Mouse (Mus musculus): Measurements from ENCODE around the gene Mgp. TPM values are rescaled to one million over a fixed set of nuclear protein-coding genes. Genes with fewer than 3 reads are reported as not detected.

The Mgp gene
- polyA plus RNA-seq, 1 experiment from 2014 or later: 225 TPM

DNA sequence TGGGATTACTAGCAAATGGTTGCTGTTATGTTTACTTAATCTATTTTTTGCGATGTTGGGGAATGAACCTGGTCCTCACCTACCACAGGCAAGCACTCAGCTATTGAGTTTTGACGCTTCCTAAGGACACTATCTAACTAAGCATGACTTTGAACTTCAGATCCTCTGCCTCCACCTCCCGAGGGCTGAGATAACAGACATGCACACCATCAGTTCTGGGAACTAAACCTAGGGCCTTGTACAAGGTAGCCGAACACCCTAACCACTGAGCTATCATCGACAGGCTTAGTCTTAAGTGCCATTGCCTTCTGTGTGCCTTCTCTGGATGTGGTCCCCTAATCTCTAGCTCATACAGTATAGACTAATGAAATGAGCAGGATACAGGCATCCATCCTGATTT lies 10.3 kb downstream of the Mgp start:
- H3K36me3 ChIP-seq: no peaks in the 10 kb centered on the region
- H3K9me3 ChIP-seq: no peaks in the 10 kb centered on the region
- 85% methylated on average over 5 of the region's 5 CpGs for WGBS
- H3K4me1 ChIP-seq: peaks cover 8% of the 10 kb centered on the region
- no peak overlapping the region for H3K4me2 ChIP-seq
- no peak for ATAC-seq (ENCODE audit: insufficient read depth, low FRiP score, low read depth)
- H3K27me3 ChIP-seq (replicated peaks): no peaks in the 10 kb centered on the region
- H3K4me3 ChIP-seq (replicated peaks): no peak overlapping the region
- no peak overlapping the region for H3K27ac ChIP-seq
- H3K9ac ChIP-seq: no peak overlapping the region

DNA sequence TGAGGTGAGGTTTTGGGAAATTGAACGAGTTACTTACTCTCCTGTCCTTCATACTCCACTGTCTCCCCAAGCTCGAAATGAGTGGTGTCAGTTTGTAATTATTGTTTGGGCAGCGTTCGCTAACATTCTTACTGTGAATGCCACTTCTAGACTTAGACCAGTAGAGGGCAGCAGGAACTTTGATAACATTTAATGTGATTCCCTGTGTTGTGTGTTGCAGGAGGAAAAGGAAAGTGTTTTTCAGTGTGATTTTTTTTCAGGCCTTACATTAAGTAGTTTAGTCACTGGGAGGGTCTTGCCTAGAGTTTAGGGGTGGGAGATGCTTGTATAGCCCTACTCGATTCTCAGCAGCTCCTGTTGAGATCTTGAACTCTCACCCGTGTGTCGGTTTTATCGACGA lies 14.6 kb downstream of the Mgp start:
- Histone ChIP-seq H3K27ac (0 out of 2 replicates have a peak overlapping the region, but pooled peaks have one; percentile 26), H3K9me3 (no peaks in the 10 kb centered on the region), H3K27me3 (replicated peaks) (no peaks in the 10 kb centered on the region), H3K36me3 (no peaks in the 10 kb centered on the region), H3K4me3 (replicated peaks) (no peak overlapping the region), H3K4me2 (no peak overlapping the region), H3K4me1 (peaks cover 14% of the 10 kb centered on the region), H3K9ac (no peak overlapping the region)
- 34% methylated on average over 9 of the region's 9 CpGs for WGBS
- ATAC-seq (ENCODE audit: insufficient read depth, low FRiP score, low read depth): no peak

DNA sequence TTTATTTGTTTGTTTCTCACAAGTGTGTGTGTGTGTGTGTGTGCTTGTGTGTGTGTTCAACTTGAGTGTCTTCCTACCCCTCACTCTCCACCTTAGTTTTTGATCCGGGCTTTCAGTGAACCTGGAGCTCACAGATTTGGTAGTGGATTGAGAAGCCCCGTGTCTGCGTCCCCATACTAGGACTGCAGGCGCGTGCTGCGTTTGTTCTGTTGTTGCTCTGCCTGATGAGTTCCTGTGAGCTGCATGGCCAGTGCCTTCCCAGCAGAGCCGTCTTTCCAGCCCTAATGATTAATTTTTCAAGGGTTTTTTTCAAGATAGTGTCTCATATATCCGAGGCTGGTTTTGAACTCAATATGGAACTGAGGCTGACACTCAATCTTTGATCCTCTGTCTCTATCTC lies 17.2 kb downstream of the Mgp start:
- Histone ChIP-seq H3K9ac (no peak overlapping the region), H3K36me3 (no peaks in the 10 kb centered on the region), H3K27me3 (replicated peaks) (no peaks in the 10 kb centered on the region), H3K4me2 (no peak overlapping the region), H3K9me3 (no peaks in the 10 kb centered on the region), H3K4me1 (peaks cover 18% of the 10 kb centered on the region), H3K27ac (0 out of 2 replicates have a peak overlapping the region, but pooled peaks have one; percentile 84), H3K4me3 (replicated peaks) (no peak overlapping the region)
- ATAC-seq (ENCODE audit: insufficient read depth, low FRiP score, low read depth): no peak
- 55% methylated on average over 8 of the region's 8 CpGs for WGBS

DNA sequence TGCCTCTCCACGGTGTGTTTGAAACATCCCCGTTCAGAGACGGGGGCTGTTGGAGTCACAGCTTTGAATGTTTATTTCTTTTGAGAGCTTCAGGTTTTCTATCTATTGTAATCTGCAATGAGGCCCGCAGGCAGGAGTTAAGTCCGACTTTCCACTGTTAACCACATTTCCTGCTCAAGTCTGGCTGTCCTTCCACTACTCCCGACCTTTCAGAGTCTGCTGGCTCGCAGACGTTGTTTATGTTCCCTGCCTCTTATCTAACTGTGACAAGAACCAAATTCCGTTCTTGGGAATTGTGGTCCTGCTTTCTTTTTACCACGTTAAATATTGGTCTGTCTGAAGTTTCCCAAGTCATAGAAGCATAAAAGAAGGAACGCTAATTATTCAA lies 17.8 kb downstream of the Mgp start:
- no peaks in the 10 kb centered on the region for H3K36me3 ChIP-seq
- H3K4me2 ChIP-seq: peak overlapping the region; percentile 45
- H3K27me3 ChIP-seq (replicated peaks): no peaks in the 10 kb centered on the region
- H3K9me3 ChIP-seq: no peaks in the 10 kb centered on the region
- no peak overlapping the region for H3K9ac ChIP-seq
- 8% methylated on average over 11 of the region's 11 CpGs for WGBS
- H3K4me1 ChIP-seq: peaks cover 18% of the 10 kb centered on the region
- H3K27ac ChIP-seq: peak overlapping the region; percentile 84
- ATAC-seq (ENCODE audit: insufficient read depth, low FRiP score, low read depth): peak; percentile 54; the same call in 1 of the 2 replicates
- peak overlapping the region; percentile 24; the same call in 1 of the 2 replicates for H3K4me3 ChIP-seq (replicated peaks)

DNA sequence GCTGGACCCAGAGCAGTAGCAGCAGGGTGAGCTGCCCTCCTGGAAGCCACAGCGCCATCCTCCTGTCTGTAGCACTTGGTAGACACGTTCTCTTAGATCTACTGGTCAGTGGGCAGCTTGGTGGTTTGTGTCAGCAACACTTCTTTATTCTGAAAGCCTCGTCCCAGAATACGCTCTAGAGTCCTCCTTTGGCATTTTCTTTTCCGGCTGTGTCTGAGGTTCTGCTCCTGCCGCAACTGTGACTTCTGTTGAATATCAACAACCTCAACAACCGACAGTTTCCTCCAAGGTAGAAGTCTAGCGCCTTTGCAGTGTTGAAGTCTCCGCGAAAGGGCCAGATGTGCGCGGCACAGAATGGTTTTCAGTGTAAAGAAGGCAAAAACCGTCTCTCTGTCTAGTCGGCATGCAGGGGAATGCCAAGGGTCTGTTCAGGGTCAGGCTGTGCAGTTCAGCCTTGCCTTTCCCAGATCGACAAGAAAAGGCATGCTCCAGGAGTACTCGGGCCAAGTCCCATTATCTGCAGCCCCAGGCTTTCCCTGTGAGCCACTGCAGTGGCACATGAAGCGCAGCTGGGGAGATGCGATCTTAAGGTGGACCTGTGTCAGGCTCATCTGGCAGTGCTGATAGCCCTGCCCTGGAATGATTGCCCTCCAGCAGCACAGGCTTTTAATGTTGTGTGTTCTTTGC lies 18.3 kb downstream of the Mgp start, which contains the start of gene Art4:
Gene Art4, minus strand, starts transcription at position 548 of the 687 bp plus-strand sequence.
- Histone ChIP-seq H3K9ac (no peak within 1 kb of the TSS), H3K36me3 (no peaks in the 10 kb centered on the region), H3K4me1 (peaks cover 18% of the 10 kb centered on the region), H3K27ac (peak within 1 kb of the TSS; percentile 84), H3K4me2 (peak within 1 kb of the TSS; percentile 45), H3K4me3 (replicated peaks) (peak within 1 kb of the TSS; percentile 24), H3K9me3 (no peaks in the 10 kb centered on the region), H3K27me3 (replicated peaks) (no peaks in the 10 kb centered on the region)
- ATAC-seq (ENCODE audit: insufficient read depth, low FRiP score, low read depth): peak; percentile 96
- 37% methylated on average over 18 of the region's 18 CpGs for WGBS

DNA sequence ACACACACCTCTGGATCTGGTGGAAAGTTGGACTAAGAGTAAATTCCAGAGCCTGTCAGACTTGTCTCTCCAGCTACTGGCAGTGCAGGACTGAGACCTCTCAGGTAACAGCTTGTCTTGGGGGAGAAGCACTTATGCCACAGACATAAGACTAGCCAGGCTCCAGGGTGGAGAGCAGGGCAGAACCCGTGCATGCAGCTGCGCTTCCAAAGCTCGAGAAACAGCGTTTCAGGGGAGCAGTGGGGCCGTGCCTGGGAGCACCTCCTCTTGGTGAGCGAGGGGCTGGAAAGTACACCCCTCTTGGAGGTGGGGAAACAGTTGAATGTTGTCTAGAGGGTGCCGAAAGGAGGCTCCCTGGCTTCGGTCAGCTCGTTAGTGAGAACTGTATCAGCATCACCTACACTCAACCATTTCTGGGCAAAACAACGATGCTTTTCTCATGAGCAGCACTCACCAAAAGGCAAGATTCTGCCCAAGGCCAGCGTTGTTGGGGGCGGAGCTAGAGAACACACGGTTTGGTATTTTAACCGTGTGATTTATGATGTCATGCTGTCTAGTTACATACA lies 19.5 kb downstream of the Mgp start:
- WGBS: 37% methylated on average over 14 of the region's 14 CpGs
- Histone ChIP-seq H3K9me3 (no peaks in the 10 kb centered on the region), H3K9ac (0 out of 2 replicates have a peak overlapping the region, but pooled peaks have one; percentile 7), H3K27ac (peak overlapping the region; percentile 88), H3K4me1 (peaks cover 18% of the 10 kb centered on the region), H3K4me3 (replicated peaks) (peak overlapping the region; percentile 30), H3K27me3 (replicated peaks) (no peaks in the 10 kb centered on the region), H3K4me2 (peak overlapping the region; percentile 38), H3K36me3 (no peaks in the 10 kb centered on the region)
- peak; percentile 6; the same call in 1 of the 2 replicates for ATAC-seq (ENCODE audit: insufficient read depth, low FRiP score, low read depth)

DNA sequence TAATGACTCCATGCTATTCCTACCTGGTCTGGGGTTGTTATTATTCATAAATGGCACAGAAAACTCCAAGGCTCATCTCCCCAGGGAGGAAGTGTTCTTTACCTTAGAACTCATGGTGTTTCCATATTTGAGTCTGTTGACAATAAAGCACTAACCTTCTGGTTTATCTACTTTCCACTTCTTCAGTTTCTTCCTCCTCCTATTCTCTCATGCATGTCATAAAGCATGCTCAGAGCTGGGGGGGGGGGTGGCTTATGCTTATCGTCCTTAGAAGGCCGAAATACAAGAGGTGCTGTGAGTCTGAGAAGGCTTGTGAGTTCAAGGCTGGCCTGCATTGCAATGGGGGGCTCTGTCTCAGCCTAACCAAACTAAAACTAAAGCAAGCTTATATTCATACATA lies 20.4 kb downstream of the Mgp start:
- H3K9ac ChIP-seq: no peak overlapping the region
- H3K4me3 ChIP-seq (replicated peaks): no peak overlapping the region
- WGBS: 71% methylated on average over 2 of the region's 2 CpGs
- no peak overlapping the region for H3K4me2 ChIP-seq
- peak overlapping the region; percentile 88 for H3K27ac ChIP-seq
- no peaks in the 10 kb centered on the region for H3K9me3 ChIP-seq
- no peaks in the 10 kb centered on the region for H3K36me3 ChIP-seq
- no peak for ATAC-seq (ENCODE audit: insufficient read depth, low FRiP score, low read depth)
- H3K4me1 ChIP-seq: peaks cover 18% of the 10 kb centered on the region
- H3K27me3 ChIP-seq (replicated peaks): no peaks in the 10 kb centered on the region

DNA sequence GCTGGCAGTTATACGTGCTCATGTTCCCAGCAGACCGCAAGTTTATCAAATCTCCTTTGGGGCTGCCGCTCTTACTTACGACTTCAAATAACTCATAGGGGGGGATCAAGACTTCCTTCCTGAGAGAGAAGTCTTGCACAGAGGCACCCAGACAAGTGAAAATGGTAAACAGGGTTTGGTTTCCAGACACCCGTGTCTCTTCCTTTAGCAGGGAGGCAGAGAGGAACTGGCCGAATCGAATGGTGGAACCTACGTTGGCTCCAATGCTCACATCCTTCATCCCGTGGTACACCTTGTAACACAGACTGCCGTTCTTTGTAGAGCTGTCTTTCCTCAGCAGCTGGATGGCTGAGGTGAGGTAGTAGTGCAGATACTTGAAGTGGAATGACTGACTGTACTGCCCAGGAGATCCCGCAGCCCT lies 21.3 kb downstream of the Mgp start:
- Histone ChIP-seq H3K27me3 (replicated peaks) (no peaks in the 10 kb centered on the region), H3K9me3 (no peaks in the 10 kb centered on the region), H3K36me3 (no peaks in the 10 kb centered on the region), H3K4me3 (replicated peaks) (no peak overlapping the region), H3K9ac (no peak overlapping the region), H3K4me1 (peaks cover 18% of the 10 kb centered on the region), H3K27ac (no peak overlapping the region), H3K4me2 (no peak overlapping the region)
- ATAC-seq (ENCODE audit: insufficient read depth, low FRiP score, low read depth): no peak
- 73% methylated on average over 11 of the region's 11 CpGs for WGBS

DNA sequence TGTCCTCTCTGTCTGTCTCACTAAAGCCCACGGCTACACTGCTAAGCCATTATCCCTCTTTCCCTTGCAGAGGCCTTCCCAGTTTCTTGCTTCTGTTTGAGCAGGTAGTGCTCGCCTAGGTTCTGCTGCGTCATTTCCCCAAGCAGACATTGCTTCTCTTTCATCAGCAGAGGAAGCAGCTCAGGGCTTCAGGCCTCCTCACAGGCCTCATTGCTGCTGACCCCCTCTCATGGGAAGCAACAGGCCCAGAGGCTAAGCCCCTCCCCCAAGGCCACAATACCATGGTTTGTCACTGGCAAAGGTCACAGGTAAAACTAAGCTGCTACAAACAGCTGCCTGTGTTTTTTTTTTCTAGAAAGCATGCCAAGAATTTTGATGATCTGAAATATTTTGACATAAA lies 22.9 kb downstream of the Mgp start:
- Histone ChIP-seq H3K4me1 (peaks cover 18% of the 10 kb centered on the region), H3K4me3 (replicated peaks) (no peak overlapping the region), H3K9me3 (no peaks in the 10 kb centered on the region), H3K36me3 (no peaks in the 10 kb centered on the region), H3K9ac (no peak overlapping the region), H3K27me3 (replicated peaks) (no peaks in the 10 kb centered on the region), H3K27ac (peak overlapping the region; percentile 31; the same call in 1 of the 2 replicates), H3K4me2 (no peak overlapping the region)
- ATAC-seq (ENCODE audit: insufficient read depth, low FRiP score, low read depth): no peak
- WGBS: 50% methylated on average over 3 of the region's 3 CpGs

DNA sequence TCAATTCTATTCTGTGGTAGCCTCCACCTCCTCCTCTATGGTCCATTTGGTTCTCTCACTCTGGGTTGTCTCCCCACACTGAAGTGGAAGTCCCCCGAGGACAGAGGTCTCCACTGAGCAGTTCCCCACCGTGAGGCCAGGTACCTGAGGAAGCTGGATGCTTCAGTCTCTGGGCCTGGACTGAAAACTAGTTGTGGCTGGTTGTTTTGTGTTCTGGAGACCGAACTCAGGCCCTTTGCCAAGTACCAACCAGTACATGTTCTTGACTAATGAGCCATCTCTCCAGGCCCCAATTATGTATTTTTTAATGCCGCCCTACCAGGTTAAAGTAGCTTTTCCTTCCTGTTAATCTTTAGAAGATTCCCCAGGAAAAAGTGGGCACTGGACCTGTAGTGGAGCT lies 23.3 kb downstream of the Mgp start:
- Histone ChIP-seq H3K36me3 (no peaks in the 10 kb centered on the region), H3K27ac (peak overlapping the region; percentile 31), H3K9me3 (no peaks in the 10 kb centered on the region), H3K27me3 (replicated peaks) (no peaks in the 10 kb centered on the region), H3K4me2 (no peak overlapping the region), H3K4me1 (peaks cover 14% of the 10 kb centered on the region), H3K4me3 (replicated peaks) (no peak overlapping the region), H3K9ac (no peak overlapping the region)
- ATAC-seq (ENCODE audit: insufficient read depth, low FRiP score, low read depth): no peak
- 79% methylated on average over 4 of the region's 4 CpGs for WGBS

DNA sequence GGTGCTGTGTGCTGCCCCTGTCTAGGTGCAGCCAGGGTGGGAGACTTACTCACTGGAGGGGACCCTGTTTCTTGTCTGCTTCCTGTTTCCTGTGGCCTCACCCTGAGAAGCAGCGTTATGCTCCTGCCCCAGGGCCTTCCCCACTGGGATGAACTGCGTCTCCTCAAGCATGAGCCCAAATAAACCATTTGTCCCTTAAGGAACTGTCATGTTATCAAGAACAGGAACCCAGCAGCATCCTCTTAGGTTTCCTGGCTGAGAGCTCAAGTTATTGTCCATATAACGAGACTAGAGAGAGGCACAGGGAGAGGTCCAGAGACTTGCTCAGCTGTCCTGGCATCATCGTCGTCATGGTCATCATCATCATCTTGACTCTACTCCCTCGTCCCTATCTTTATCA lies 25.4 kb downstream of the Mgp start:
- no peak for ATAC-seq (ENCODE audit: insufficient read depth, low FRiP score, low read depth)
- Histone ChIP-seq H3K9ac (no peak overlapping the region), H3K9me3 (no peaks in the 10 kb centered on the region), H3K4me2 (no peak overlapping the region), H3K27me3 (replicated peaks) (no peaks in the 10 kb centered on the region), H3K27ac (no peak overlapping the region), H3K36me3 (no peaks in the 10 kb centered on the region), H3K4me3 (replicated peaks) (no peak overlapping the region), H3K4me1 (0 out of 2 replicates have a peak, but pooled peaks cover under 1% of the 10 kb centered on the region)
- WGBS: 73% methylated on average over 6 of the region's 6 CpGs

DNA sequence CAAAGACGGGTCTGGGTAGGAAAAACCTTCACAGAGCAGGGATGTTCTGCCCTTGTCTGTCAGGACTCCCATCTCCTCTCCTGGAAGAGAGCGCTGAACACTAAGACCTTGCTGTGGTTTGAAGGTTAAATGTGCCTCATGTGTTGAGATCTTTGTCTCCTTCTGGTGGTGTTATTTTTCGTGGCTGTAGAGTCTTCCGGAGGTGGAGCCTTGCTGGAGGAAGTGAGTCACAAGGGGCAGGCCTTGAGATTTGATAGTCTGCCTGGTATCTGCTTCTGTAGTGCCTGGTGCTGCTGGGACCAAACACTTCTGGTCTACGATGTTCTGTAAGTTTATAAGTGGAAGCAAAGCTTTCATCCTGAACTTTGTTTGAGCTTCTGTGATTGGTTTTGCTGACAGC lies 26.7 kb downstream of the Mgp start:
- no peak overlapping the region for H3K27ac ChIP-seq
- WGBS: 85% methylated on average over 5 of the region's 5 CpGs
- H3K4me3 ChIP-seq (replicated peaks): no peak overlapping the region
- H3K9ac ChIP-seq: no peak overlapping the region
- H3K4me1 ChIP-seq: no peaks in the 10 kb centered on the region
- H3K27me3 ChIP-seq (replicated peaks): no peaks in the 10 kb centered on the region
- no peak for ATAC-seq (ENCODE audit: insufficient read depth, low FRiP score, low read depth)
- H3K9me3 ChIP-seq: no peaks in the 10 kb centered on the region
- no peaks in the 10 kb centered on the region for H3K36me3 ChIP-seq
- no peak overlapping the region for H3K4me2 ChIP-seq

Measured in stomach, embryonic 15.5 days (tissue).